Mouse (Mus musculus): ENCODE data around the gene Zfp40. TPM values are rescaled to one million over a fixed set of nuclear protein-coding genes. Genes with fewer than 3 reads are reported as not detected.
A peak's percentile ranks its signal among the peaks of the same experiment; 100 is the strongest.
"Not testable (repeated sequence)": the region's sequence is repeated elsewhere in the genome, so short reads cannot be mapped to it uniquely, and the experiment has no call there.

Gene Zfp40
- total RNA-seq (2021) = 10 to 100 TPM; 21.2 to 27.5 TPM

GRCm38 (mm10) chr17:23192453-23193379 lies at the start of gene Zfp40:
Gene Zfp40, minus strand, starts transcription at chr17:23193252.
- peak; percentile 91 to 95 for DNase-seq (ENCODE audit: low spot score in 2 of 2)
- intact Hi-C loops (cut with DNase I) = loop anchor here (5.0 kb wide), 2 partner anchors 355 to 455 kb away; no protein-coding TSS in a partner anchor

- intact Hi-C loops (cut with DNase I) = no loop called here
- no peak for DNase-seq (ENCODE audit: low spot score in 2 of 2)
Observed at GRCm38 (mm10) chr17:23218320-23218719, 25.3 kb upstream of the Zfp40 start.

DNA sequence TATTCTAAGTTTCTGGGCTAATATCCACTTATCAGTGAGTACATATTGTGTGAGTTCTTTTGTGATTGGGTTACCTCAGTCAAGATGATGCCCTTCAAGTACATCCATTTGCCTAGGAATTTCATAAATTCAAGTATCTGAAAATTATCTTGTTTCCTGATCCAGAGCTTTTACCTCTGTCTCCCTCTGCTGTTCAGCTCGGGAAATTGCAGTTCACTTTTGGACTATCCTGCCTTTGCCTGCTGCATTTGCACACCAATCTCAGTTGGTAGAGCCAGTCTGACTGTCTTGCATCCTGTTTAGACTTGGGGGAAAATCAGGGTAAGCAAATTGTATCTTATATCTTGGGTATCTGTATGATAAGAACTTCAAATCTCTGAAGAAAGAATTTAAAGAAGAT lies 6.8 kb upstream of the Zfp40 start:
- intact Hi-C loops (cut with DNase I) = not testable (repeated sequence)
- DNase-seq (ENCODE audit: low spot score in 2 of 2) = peak in 1 of 2 experiments; percentile 4

DNA sequence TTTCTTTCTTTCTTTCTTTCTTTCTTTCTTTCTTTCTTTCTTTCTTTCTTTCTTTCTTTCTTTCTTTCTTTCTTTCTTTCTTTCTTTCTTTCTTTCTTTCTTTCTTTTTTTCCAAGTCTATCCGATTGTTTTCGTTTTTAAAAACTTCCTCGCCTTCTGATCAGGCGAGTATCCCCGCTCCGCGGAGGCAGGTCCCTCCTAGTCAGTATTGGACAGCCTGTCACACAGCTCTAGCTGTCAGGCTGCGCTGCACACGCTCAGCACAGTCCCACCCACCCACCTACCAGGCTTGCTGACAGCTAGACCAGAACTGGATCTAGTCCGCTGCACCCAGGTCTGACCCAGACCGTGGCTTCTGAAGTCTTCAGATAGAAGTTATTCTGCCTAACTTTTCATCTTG lies 389 bp upstream of the Zfp40 start:
- peak; percentile 37 to 66 for DNase-seq (ENCODE audit: low spot score in 2 of 2)
- intact Hi-C loops (cut with DNase I) = loop anchor here (5.0 kb wide), 2 partner anchors 354 to 456 kb away; no protein-coding TSS in a partner anchor

DNA sequence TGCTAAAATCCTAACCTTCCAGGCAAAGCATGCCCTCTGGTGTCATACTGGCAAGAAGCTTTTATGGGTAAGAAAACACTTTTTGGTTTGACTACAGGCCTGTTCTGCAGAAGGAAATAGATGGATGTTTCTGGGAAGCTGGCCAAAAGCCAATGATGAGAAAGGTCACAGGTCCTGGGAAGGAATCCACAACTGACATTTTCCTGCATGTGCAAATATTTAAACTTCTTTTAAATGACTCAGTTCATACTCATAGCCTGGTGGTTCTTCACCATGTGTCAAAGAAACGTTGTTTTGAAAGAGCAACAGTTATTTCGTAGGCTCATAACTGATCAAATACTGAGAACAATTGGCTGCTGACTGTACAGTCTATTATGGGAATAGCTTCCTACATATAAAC lies 5.4 kb downstream of the Zfp40 start:
- DNase-seq (ENCODE audit: low spot score in 2 of 2) = no peak
- intact Hi-C loops (cut with DNase I) = loop anchor here (5.0 kb wide), 1 partner anchor 320 kb away; the partner anchor contains the start of gene Zfp945

Other genes with a start within 250 kb of the Zfp40 start
- not detected for gene Vmn2r-ps130, start 132.1 kb downstream of the Zfp40 start, total RNA-seq (2021)
- not detected for gene Vmn2r114, start 119.3 kb upstream of the Zfp40 start, total RNA-seq (2021)
- gene Vmn2r115, start 150.5 kb upstream of the Zfp40 start, total RNA-seq (2021) = not detected
- gene Vmn2r116, start 191.4 kb upstream of the Zfp40 start, total RNA-seq (2021) = not detected

Measured in left cerebral cortex, postnatal 25 days (tissue).